In genomic region chr11:110438135-110438534, GRCm38 (mm10) we compare ENCODE assay signal across 25 mouse cellular contexts. TPM values are rescaled to one million over a fixed set of nuclear protein-coding genes. Genes with fewer than 3 reads are reported as not detected.
DNase-seq lines count a peak whose midpoint lies in the region; ATAC-seq and TF ChIP-seq lines count a peak whose summit lies in the region.
"Had no signal": no experiment of that assay in that cellular context is flagged by ENCODE, and none has a peak within 500 bp of the region (broad histone marks: within the 10 kb centered on the region; RNA-seq: fewer than 3 reads in every experiment).

No protein-coding gene starts in this region.

- no peak overlapping the region for H3K4me3 ChIP-seq in C2C12 (ENCODE audit: insufficient read depth, poor library complexity, severe bottlenecking)
- no peak overlapping the region for H3K4me3 ChIP-seq in embryonic fibroblast, embryonic 13.5 days (ENCODE audit: insufficient read depth, low read length)
- H3K4me3 ChIP-seq: gastrocnemius, adult 2 months; heart, embryonic 12.5 days; heart, embryonic 15.5 days; hindbrain, embryonic 10.5 days; hindbrain, embryonic 13.5 days had no signal

- no peak for TF ChIP-seq POLR2A in embryonic fibroblast, embryonic 13.5 days (IDR thresholded peaks at IDR 0.05; ENCODE audit: low read depth, low read length)

- TF ChIP-seq CTCF in C2C12 (IDR thresholded peaks at IDR 0.05; ENCODE audit: control insufficient read depth, insufficient read depth, insufficient read length), result no peak
- no peak for TF ChIP-seq CTCF in embryonic fibroblast, embryonic 13.5 days (IDR thresholded peaks at IDR 0.05; ENCODE audit: borderline replicate concordance, insufficient read depth, low read length)

- H3K27ac ChIP-seq in embryonic fibroblast, embryonic 13.5 days (ENCODE audit: insufficient read depth, low read length), result peak overlapping the region; percentile 65; the same call in 1 of the 2 replicates
- H3K27ac ChIP-seq: gastrocnemius, adult 2 months; heart, embryonic 15.5 days; hindbrain, embryonic 10.5 days; hindbrain, embryonic 13.5 days had no signal

- no peak overlapping the region for H3ac ChIP-seq in C2C12 (ENCODE audit: control insufficient read depth, insufficient read length, low read depth)

- 0 out of 2 replicates have a peak, but pooled peaks have one; percentile 27 for ATAC-seq in megakaryocyte progenitor cell, adult 5-6 weeks (replicated peaks; ENCODE audit: poor library complexity)
- ATAC-seq: forebrain, embryonic 14.5 days; forebrain, postnatal 0 days; hindbrain, embryonic 16.5 days; Patski had no signal

- H3K27me3 ChIP-seq in C2C12 (ENCODE audit: control insufficient read depth, insufficient read depth, insufficient read length), result no peaks in the 10 kb centered on the region
- H3K27me3 ChIP-seq: heart, embryonic 12.5 days; heart, embryonic 15.5 days; hindbrain, embryonic 13.5 days; Patski had no signal

- no peaks in the 10 kb centered on the region for H3K79me2 ChIP-seq in C2C12 (ENCODE audit: control insufficient read depth, insufficient read depth)

- no peaks in the 10 kb centered on the region for H3K79me3 ChIP-seq in C2C12 (ENCODE audit: low read depth)

- DNase-seq in yolk sac, embryonic 10.5 days (ENCODE audit: low spot score), result no peak
- DNase-seq in left cerebral cortex, postnatal 10 days (ENCODE audit: extremely low spot score in 1 of 2, low spot score in 2 of 2), result no peak
- no peak for DNase-seq in spleen, adult 18-20 months
- DNase-seq: adrenal gland, postnatal 10 days; adrenal gland, postnatal 36 days; B cell, adult 2 months; cerebellum, adult 18-20 months; cerebellum, adult 9-10 months; cerebellum, postnatal 14 days; forebrain, postnatal 0 days; gastrocnemius, adult 2 months; gastrocnemius, postnatal 14 days; heart, adult 18-20 months; heart, postnatal 10 days; heart, postnatal 36 days had no signal

- intact Hi-C loops in left cerebral cortex, postnatal 10 days (cut with DNase I), result no loop called here

- peaks cover 2% of the 10 kb centered on the region; the same call in 1 of the 2 replicates for H3K4me1 ChIP-seq in embryonic fibroblast, embryonic 13.5 days (ENCODE audit: control insufficient read depth, insufficient read depth, low read length)
- H3K4me1 ChIP-seq: heart, embryonic 12.5 days; heart, embryonic 15.5 days had no signal

- H3K36me3 ChIP-seq in C2C12 (ENCODE audit: control insufficient read depth, insufficient read depth), result no peaks in the 10 kb centered on the region
- H3K36me3 ChIP-seq: heart, embryonic 15.5 days; hindbrain, embryonic 13.5 days had no signal

TF ChIP-seq in C2C12, 6 proteins besides CTCF, POLR2A, EP300 and RAD21:
- TF ChIP-seq MYOG (IDR thresholded peaks at IDR 0.05; ENCODE audit: control insufficient read depth, extremely low read depth, insufficient read length) (no peak), CEBPB (IDR thresholded peaks at IDR 0.05; ENCODE audit: low read depth) (peak; percentile 72)

RNA-seq across cellular contexts. Expression of gene Map2k6, which starts 39.2 kb away (rescaled TPM):
- 4.8 TPM for polyA plus RNA-seq in C2C12 (2012; fragmentation: generic; extraction: Trizol)
- polyA plus RNA-seq in embryonic fibroblast, embryonic 13.5 days (2011; ENCODE audit: insufficient read length, low read depth, missing spikeins), result 3.6 and 4.7 TPM in 2 replicates
- total RNA-seq in megakaryocyte progenitor cell, adult 5-6 weeks (2015), result 10.4 and 12.7 TPM in 2 replicates
- total RNA-seq in megakaryocyte progenitor cell, adult 5-6 weeks (2017), result 13.8 and 16.7 TPM in 2 replicates
- 10 to 100 TPM; 23.0 to 25.3 TPM for total RNA-seq in left cerebral cortex, postnatal 10 days (2021)
